Mouse (Mus musculus) effector memory CD4-positive, alpha-beta T cell, adult 5 months (primary cell): Measurements from ENCODE around the gene Dhps. TPM values are rescaled to one million over a fixed set of nuclear protein-coding genes. Genes with fewer than 3 reads are reported as not detected.

Source experiments
- polyA plus RNA-seq: library from polyadenylated mRNA; unstranded; fragments of 100-300 nt; shearing (Covaris generic); gene quantifications from one replicate; pipeline ENCODE4 v1.2.1, GENCODE M21; 2017

Dhps gene
- 89.1 TPM for polyA plus RNA-seq

GRCm38 (mm10) chr8:85071514-85072281, at the start of gene Dhps:
TSS of gene Dhps (plus strand) at chr8:85071757.

DNA sequence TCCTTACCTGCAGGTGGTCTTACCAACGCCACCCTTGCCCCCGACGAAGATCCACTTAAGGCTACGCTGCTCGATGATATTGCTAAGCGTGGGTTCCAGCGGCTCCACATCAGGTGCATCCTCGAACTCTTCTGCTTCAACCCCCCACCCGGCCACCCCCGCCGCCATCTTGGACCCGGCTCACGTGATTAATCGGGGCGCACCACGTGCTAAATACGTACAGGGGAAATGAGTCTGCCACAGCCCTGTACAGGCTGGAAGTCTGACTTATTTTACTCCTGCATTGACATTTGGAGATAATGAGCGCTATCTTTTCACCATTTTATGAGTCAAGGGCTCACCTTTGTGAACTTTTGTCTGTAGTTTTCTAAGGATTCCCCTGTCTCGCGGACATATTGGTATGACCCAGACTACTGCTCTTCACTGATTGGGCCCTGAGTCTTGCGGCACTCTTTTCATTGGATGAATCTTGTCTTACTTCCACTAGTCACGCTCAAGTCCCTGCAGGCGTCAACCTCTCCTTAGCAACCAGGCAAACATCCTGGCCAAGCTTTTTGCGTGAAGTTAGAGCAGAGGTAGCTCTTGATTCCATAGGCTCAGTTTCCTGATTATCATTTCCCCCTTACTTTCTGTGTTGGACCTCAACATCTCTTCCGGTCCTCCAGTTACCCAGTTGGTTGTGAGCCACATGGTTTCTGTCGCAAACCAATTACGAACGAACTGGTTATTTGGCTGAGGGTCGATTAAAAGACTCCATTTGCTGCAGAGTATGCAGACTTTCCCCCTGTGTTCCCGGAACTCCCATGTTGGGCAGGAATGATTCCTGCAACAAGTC, 46.2 kb upstream of the Dhps start, which contains the start of gene Asna1:
Gene Asna1, minus strand, starts transcription at position 184 of the 835 bp plus-strand sequence.

DNA sequence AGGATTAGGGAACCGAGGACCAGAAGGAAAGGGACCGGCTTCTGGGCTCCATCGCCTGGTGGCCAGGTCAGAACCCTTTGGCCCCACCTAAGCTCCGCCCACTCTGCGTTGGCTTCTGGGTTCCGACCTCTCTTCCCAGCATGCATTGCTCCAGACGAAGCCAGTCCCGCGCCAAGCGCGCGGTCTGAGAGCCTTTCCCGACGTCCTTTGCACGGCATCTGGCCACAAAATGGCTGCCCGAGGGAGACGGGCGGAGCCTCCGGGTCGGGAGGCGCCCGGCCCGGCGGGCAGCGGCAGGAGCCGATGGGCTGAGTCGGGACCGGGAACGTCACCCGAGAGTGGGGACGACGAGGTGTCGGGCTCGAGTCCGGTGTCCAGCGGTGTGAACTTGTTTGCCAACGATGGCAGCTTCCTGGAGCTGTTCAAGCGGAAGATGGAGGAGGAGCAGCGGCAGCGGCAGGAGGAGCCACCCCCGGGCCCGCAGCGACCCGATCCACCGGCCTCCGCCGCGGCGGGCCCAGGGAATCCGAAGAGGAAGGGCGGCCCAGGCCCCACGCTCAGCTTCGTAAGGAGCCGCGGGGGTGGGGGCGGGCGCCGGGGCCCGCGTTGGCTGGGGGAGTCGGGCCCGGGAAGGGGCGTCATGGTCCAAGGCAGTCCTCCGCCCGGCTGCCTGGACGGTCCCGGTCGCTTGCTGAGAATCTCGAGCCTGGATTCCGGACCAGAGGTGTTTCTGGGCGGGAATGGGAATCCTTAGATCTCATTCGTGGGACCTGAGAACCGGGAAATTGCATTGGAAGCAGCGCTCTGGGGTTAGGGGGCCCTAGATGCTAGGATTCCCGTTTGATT, 44.7 kb upstream of the Dhps start, which contains the start of gene Trir:
Gene Trir, plus strand, starts transcription at position 154 of the 846 bp plus-strand sequence.

GRCm38 (mm10) chr8:85036718-85037365, 34.7 kb upstream of the Dhps start, which contains the start of gene Tnpo2:
TSS of gene Tnpo2 (plus strand) at chr8:85036915.

GRCm38 (mm10) chr8:85059879-85060616, 11.5 kb upstream of the Dhps start, which contains the start of gene Fbxw9:
TSS of gene Fbxw9 (plus strand) at chr8:85060055.

DNA sequence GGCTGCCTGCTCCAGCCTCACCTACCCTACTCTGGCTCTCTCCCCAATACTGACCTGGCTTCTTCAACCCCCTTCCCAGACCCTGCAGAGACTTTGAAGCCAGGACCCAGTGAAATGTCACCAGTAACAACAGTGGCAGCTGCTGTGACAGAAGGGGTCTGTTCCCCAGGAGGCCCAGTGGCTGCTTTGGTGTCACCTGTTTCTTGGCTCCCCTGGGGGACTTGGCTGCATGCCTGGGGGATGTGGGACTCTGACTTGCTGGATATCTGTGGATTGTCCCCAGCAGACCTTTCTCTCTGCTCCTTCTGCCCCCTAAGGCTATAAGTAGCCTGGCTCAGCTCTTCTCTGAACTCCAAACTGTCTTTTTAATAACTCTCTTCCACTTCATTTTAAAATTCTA, 3.6 kb upstream of the Dhps start, which contains the start of gene Gm5741:
Gene Gm5741, minus strand, starts transcription at position 1 of the 400 bp plus-strand sequence.

GRCm38 (mm10) chr8:85080532-85081215, 9.1 kb downstream of the Dhps start, which contains the start of gene Wdr83os:
TSS of gene Wdr83os (plus strand) at chr8:85080740.

DNA sequence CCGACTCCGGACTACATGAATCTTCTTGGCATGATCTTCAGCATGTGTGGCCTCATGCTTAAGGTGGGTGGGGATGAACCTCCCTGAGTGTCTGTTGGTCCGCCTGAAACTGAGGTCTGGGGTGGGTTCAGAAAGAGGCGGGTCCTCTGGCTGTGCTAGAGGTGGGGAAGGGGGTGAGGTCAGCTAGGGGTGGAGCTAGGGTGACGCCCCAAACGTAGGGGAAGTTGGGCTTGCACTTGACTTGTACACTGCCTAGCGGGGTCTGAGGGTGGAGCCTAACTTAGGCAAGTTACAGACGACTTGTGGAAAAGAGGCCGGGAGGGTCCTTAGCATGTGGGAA, 9.6 kb downstream of the Dhps start, which contains the start of gene Wdr83:
Gene Wdr83, minus strand, starts transcription at position 91 of the 340 bp plus-strand sequence.

GRCm38 (mm10) chr8:85083108-85083813, 11.7 kb downstream of the Dhps start, which contains the start of gene Man2b1:
TSS of gene Man2b1 (plus strand) at chr8:85083270.

GRCm38 (mm10) chr8:85122995-85123394, 51.4 kb downstream of the Dhps start, which contains the start of gene Zfp791:
TSS of gene Zfp791 (minus strand) at chr8:85123095.

Other genes starting within 250 kb of the Dhps start
- gene Dand5, start 248.9 kb upstream of the Dhps start, polyA plus RNA-seq = 3.3 TPM
- gene Gadd45gip1, start 240.2 kb upstream of the Dhps start, polyA plus RNA-seq = 19.6 TPM
- 113 TPM for gene Rad23a, start 231.1 kb upstream of the Dhps start, polyA plus RNA-seq
- 547 TPM for gene Calr, start 224.8 kb upstream of the Dhps start, polyA plus RNA-seq
- 59.5 TPM for gene Farsa, start 214.8 kb upstream of the Dhps start, polyA plus RNA-seq
- gene Syce2, start 199.6 kb upstream of the Dhps start, polyA plus RNA-seq = 5.3 TPM
- gene Gcdh, start 177.8 kb upstream of the Dhps start, polyA plus RNA-seq = 22.4 TPM
- gene Klf1, start 169.8 kb upstream of the Dhps start, polyA plus RNA-seq = 0.57 TPM
- 5.6 TPM for gene Dnase2a, start 163.2 kb upstream of the Dhps start, polyA plus RNA-seq
- 0.24 TPM for gene Mast1, start 134.4 kb upstream of the Dhps start, polyA plus RNA-seq
- not detected for gene Rtbdn, start 124.8 kb upstream of the Dhps start, polyA plus RNA-seq
- gene Gm49661, start 102.3 kb upstream of the Dhps start, polyA plus RNA-seq = not detected
- 110 TPM for gene Prdx2, start 102.2 kb upstream of the Dhps start, polyA plus RNA-seq
- 59.4 TPM for gene Rnaseh2a, start 102.0 kb upstream of the Dhps start, polyA plus RNA-seq
- gene Junb, start 93.0 kb upstream of the Dhps start, polyA plus RNA-seq = 7,373 TPM
- 17.9 TPM for gene Hook2, start 81.2 kb upstream of the Dhps start, polyA plus RNA-seq
- gene Best2, start 57.2 kb upstream of the Dhps start, polyA plus RNA-seq = not detected
- gene Asna1, start 46.5 kb upstream of the Dhps start, polyA plus RNA-seq = 29.1 TPM
- gene Trir, start 44.9 kb upstream of the Dhps start, polyA plus RNA-seq = 198 TPM
- 25.2 TPM for gene Tnpo2, start 34.8 kb upstream of the Dhps start, polyA plus RNA-seq
- gene Fbxw9, start 11.7 kb upstream of the Dhps start, polyA plus RNA-seq = 6.5 TPM
- gene Gm5741, start 3.8 kb upstream of the Dhps start, polyA plus RNA-seq = not detected
- 134 TPM for gene Wdr83os, start 9.0 kb downstream of the Dhps start, polyA plus RNA-seq
- gene Wdr83, start 9.5 kb downstream of the Dhps start, polyA plus RNA-seq = 18.9 TPM
- gene Man2b1, start 11.5 kb downstream of the Dhps start, polyA plus RNA-seq = 93.4 TPM
- gene Zfp791, start 51.3 kb downstream of the Dhps start, polyA plus RNA-seq = not detected
- not detected for gene Cks1brt, start 80.2 kb downstream of the Dhps start, polyA plus RNA-seq
- gene Olfr371, start 154.2 kb downstream of the Dhps start, polyA plus RNA-seq = not detected
- gene Orc6, start 227.9 kb downstream of the Dhps start, polyA plus RNA-seq = 33.3 TPM
- 64.5 TPM for gene Vps35, start 228.0 kb downstream of the Dhps start, polyA plus RNA-seq